Mouse (Mus musculus) kidney, adult 2 months (tissue): ENCODE data around the gene Tbl3.

Source experiments
- CTCF ChIP-seq: fragments of 200-500 bp; conservative IDR thresholded peaks from 2 replicates; pipeline ENCODE4 v1.5.1; 2011; ENCODE audit warnings: low read depth, mild to moderate bottlenecking, control low read depth, low read length, moderate library complexity, mixed read lengths; ENCODE audit not compliant: insufficient read depth, insufficient read length
- POLR2A ChIP-seq: fragments of 200-500 bp; IDR thresholded peaks from one replicate; pipeline ENCODE4 v1.6.1; 2011; ENCODE audit warnings: low read depth, low read length, control low read depth

DNA sequence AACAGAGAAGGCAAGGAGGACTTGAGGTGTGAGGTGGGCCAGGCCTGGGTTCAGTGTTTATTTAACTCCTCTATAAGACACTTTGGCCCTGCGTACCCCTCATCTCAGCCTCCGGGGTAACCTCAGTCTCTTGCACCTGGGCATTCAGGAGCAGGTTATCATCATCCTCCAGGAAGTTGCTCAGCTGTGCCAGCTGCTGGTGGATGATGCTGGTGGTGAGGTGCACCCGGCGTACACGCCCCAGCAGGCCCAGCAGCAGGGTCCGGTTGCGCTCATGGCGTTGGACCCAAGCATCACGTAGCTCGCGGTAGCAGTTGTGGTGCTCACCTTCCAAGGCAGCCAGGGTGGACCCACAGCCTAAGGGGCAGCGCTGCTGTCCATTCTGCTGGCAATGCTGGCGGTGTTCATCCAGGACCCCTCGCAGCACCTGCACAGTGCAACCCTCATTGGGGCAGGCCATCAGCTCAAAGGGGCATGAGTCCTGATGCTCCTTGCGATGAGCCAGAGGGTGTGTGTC is 8.8 kb upstream of the Tbl3 start:
- TF ChIP-seq POLR2A = no peak
- no peak for TF ChIP-seq CTCF
